Mouse (Mus musculus) kidney, postnatal 0 days (tissue): Measurements from ENCODE around the gene Gnptab. TPM values are rescaled to one million over a fixed set of nuclear protein-coding genes. Genes with fewer than 3 reads are reported as not detected.

Source experiments
- ATAC-seq: fragments of 200-750 bp; cut with Nextera tagmentation; replicated peaks from 2 replicates; pipeline ENCODE4 v1.8.0; 2017; ENCODE audit warnings: low read depth, moderate number of reproducible peaks, moderate TSS enrichment, moderate library complexity; ENCODE audit not compliant: low FRiP score
- DNase-seq: peaks from one replicate; pipeline ENCODE4 v3.0.0-alpha.2; 2016; ENCODE audit warnings: low spot score
- H3K27ac ChIP-seq: fragments of 300-500 bp; sonication (generic); 2 replicates; pipeline ENCODE4 v1.5.1; 2014; ENCODE audit warnings: mild to moderate bottlenecking
- H3K27me3 ChIP-seq: fragments of 300-500 bp; sonication (generic); 2 replicates; pipeline ENCODE4 v1.6.1; 2014; ENCODE audit warnings: low read length, mixed read lengths; ENCODE audit not compliant: insufficient read depth
- H3K36me3 ChIP-seq: fragments of 300-500 bp; sonication (generic); 2 replicates; pipeline ENCODE4 v1.6.1; 2014; ENCODE audit warnings: low read length, mixed read lengths; ENCODE audit not compliant: insufficient read depth
- H3K4me1 ChIP-seq: fragments of 300-500 bp; sonication (generic); replicated peaks from 2 replicates; pipeline ENCODE4 v1.6.1; 2014; ENCODE audit warnings: antibody characterized with exemption, low read length, mixed read lengths; ENCODE audit not compliant: insufficient read depth
- H3K4me2 ChIP-seq: fragments of 300-500 bp; sonication (generic); 2 replicates; pipeline ENCODE4 v1.6.1; 2014; ENCODE audit warnings: mild to moderate bottlenecking, low read length, moderate library complexity, mixed read lengths
- H3K4me3 ChIP-seq: fragments of 300-500 bp; sonication (generic); replicated peaks from 2 replicates; pipeline ENCODE4 v1.5.1; 2014; ENCODE audit warnings: low read depth, low read length
- H3K9ac ChIP-seq: fragments of 300-500 bp; sonication (generic); 2 replicates; pipeline ENCODE4 v1.6.1; 2014; ENCODE audit warnings: low read depth, low read length
- H3K9me3 ChIP-seq: fragments of 300-500 bp; sonication (generic); replicated peaks from 2 replicates; pipeline ENCODE4 v1.6.1; 2016; ENCODE audit warnings: low read length, inconsistent platforms, mixed read lengths
- CTCF ChIP-seq: IDR thresholded peaks from 2 replicates; pipeline ENCODE4 v1.5.1; 2016; ENCODE audit warnings: antibody characterized with exemption, low read depth, mild to moderate bottlenecking, moderate library complexity
- WGBS: fragments of 180-500 bp; shearing (Covaris S2); extraction: QIAGEN DNeasy Blood & Tissue Kit; methylation state at CpG from one replicate; pipeline ENCODE4 v1.1.7; 2014; 5-methylcytosine and 5-hydroxymethylcytosine counted together
- polyA plus RNA-seq: library from polyadenylated mRNA; unstranded; fragments of >200 nt; fragmentation: Nextera tagmentation; extraction: Ambion mirVana; gene quantifications from 2 replicates; pipeline ENCODE4 v1.2.1, GENCODE M21; 2015

The Gnptab gene
- polyA plus RNA-seq, 1 experiment from 2014 or later: 9.0 TPM

- no peak for TF ChIP-seq CTCF
- H3K4me3 ChIP-seq: no peak overlapping the region
- H3K27me3 ChIP-seq: no peaks in the 10 kb centered on the region
- ATAC-seq (no peak), DNase-seq (no peak)
- H3K4me2 ChIP-seq: no peak overlapping the region
- no peaks in the 10 kb centered on the region for H3K4me1 ChIP-seq
- H3K27ac ChIP-seq: no peak overlapping the region
- no peaks in the 10 kb centered on the region for H3K9me3 ChIP-seq
- 63% methylated on average over 6 of the region's 6 CpGs for WGBS
- H3K36me3 ChIP-seq: no peaks in the 10 kb centered on the region
- no peak overlapping the region for H3K9ac ChIP-seq
Observed at GRCm38 (mm10) chr10:88404220-88404619, 25.3 kb downstream of the Gnptab start.

- DNase-seq (no peak), ATAC-seq (no peak)
- 40% methylated on average over 7 of the region's 7 CpGs for WGBS
- Histone ChIP-seq H3K27me3 (no peaks in the 10 kb centered on the region), H3K36me3 (no peaks in the 10 kb centered on the region), H3K27ac (no peak overlapping the region), H3K4me2 (no peak overlapping the region), H3K9me3 (no peaks in the 10 kb centered on the region), H3K4me3 (no peak overlapping the region), H3K9ac (no peak overlapping the region), H3K4me1 (no peaks in the 10 kb centered on the region)
- no peak for TF ChIP-seq CTCF
Observed at GRCm38 (mm10) chr10:88405812-88406211, 26.9 kb downstream of the Gnptab start.

- no peak for TF ChIP-seq CTCF
- no peak overlapping the region for H3K9ac ChIP-seq
- no peak for ATAC-seq
- WGBS: 88% methylated on average over 12 of the region's 12 CpGs
- H3K9me3 ChIP-seq: no peaks in the 10 kb centered on the region
- no peaks in the 10 kb centered on the region for H3K27me3 ChIP-seq
- no peak overlapping the region for H3K4me3 ChIP-seq
- H3K27ac ChIP-seq: no peak overlapping the region
- no peaks in the 10 kb centered on the region for H3K36me3 ChIP-seq
- no peak overlapping the region for H3K4me2 ChIP-seq
- DNase-seq: no peak
- H3K4me1 ChIP-seq: no peaks in the 10 kb centered on the region
Observed at GRCm38 (mm10) chr10:88407875-88408631, 29.1 kb downstream of the Gnptab start.

GRCm38 (mm10) chr10:88409751-88410150, 30.8 kb downstream of the Gnptab start:
- H3K27me3 ChIP-seq: no peaks in the 10 kb centered on the region
- 39% methylated on average over 2 of the region's 2 CpGs for WGBS
- H3K27ac ChIP-seq: no peak overlapping the region
- H3K36me3 ChIP-seq: no peaks in the 10 kb centered on the region
- no peaks in the 10 kb centered on the region for H3K9me3 ChIP-seq
- no peak for TF ChIP-seq CTCF
- no peak overlapping the region for H3K4me2 ChIP-seq
- H3K4me3 ChIP-seq: no peak overlapping the region
- DNase-seq (no peak), ATAC-seq (no peak)
- H3K9ac ChIP-seq: no peak overlapping the region
- H3K4me1 ChIP-seq: no peaks in the 10 kb centered on the region

- Histone ChIP-seq H3K27ac (no peak overlapping the region), H3K4me1 (no peaks in the 10 kb centered on the region), H3K9ac (no peak overlapping the region), H3K9me3 (no peaks in the 10 kb centered on the region), H3K4me3 (no peak overlapping the region), H3K36me3 (no peaks in the 10 kb centered on the region), H3K27me3 (no peaks in the 10 kb centered on the region), H3K4me2 (no peak overlapping the region)
- no peak for TF ChIP-seq CTCF
- 57% methylated on average over 17 of the region's 17 CpGs for WGBS
- DNase-seq: no peak
- ATAC-seq: no peak
Observed at GRCm38 (mm10) chr10:88412290-88412995, 33.5 kb downstream of the Gnptab start.

- Histone ChIP-seq H3K27me3 (no peaks in the 10 kb centered on the region), H3K9me3 (no peaks in the 10 kb centered on the region), H3K4me2 (no peak overlapping the region), H3K9ac (no peak overlapping the region), H3K4me3 (no peak overlapping the region), H3K36me3 (peaks cover 6% of the 10 kb centered on the region; the same call in 1 of the 2 replicates), H3K27ac (no peak overlapping the region), H3K4me1 (no peaks in the 10 kb centered on the region)
- ATAC-seq (no peak), DNase-seq (no peak)
- no peak for TF ChIP-seq CTCF
- WGBS: 90% methylated on average over 5 of the region's 5 CpGs
Observed at GRCm38 (mm10) chr10:88417686-88418085, 38.8 kb downstream of the Gnptab start.
